Mouse (Mus musculus) lung, postnatal 4 days (tissue): Measurements from ENCODE around the gene B3gnt3.
"Not testable (repeated sequence)": the region's sequence is repeated elsewhere in the genome, so short reads cannot be mapped to it uniquely, and the experiment has no call there.

Experiments used
- DNase-seq, 2 experiments: peaks; one replicate each; pipeline ENCODE4 v3.0.0; 2021

Gene B3gnt3

GRCm38 (mm10) chr8:71709800-71710446 lies 8.3 kb upstream of the B3gnt3 start:
- peak; percentile 74 to 87 for DNase-seq

GRCm38 (mm10) chr8:71709134-71709799 lies 7.7 kb upstream of the B3gnt3 start:
- no peak for DNase-seq

GRCm38 (mm10) chr8:71707874-71708273 lies 6.3 kb upstream of the B3gnt3 start:
- peak in 1 of 2 experiments; percentile 57 for DNase-seq

GRCm38 (mm10) chr8:71703400-71703799 lies 1.8 kb upstream of the B3gnt3 start:
- not testable (repeated sequence) for DNase-seq

- no peak for DNase-seq
Observed at GRCm38 (mm10) chr8:71702923-71703322, 1.3 kb upstream of the B3gnt3 start.

GRCm38 (mm10) chr8:71702087-71702432 lies 471 bp upstream of the B3gnt3 start:
- DNase-seq = no peak

- peak; percentile 53 to 62 for DNase-seq
Observed at GRCm38 (mm10) chr8:71700493-71701269, 908 bp downstream of the B3gnt3 start.

GRCm38 (mm10) chr8:71695456-71695855 lies 6.1 kb downstream of the B3gnt3 start:
- DNase-seq = not testable (repeated sequence)

- no peak for DNase-seq
Observed at GRCm38 (mm10) chr8:71693166-71694041, 8.2 kb downstream of the B3gnt3 start.

GRCm38 (mm10) chr8:71692509-71692908 lies 9.1 kb downstream of the B3gnt3 start:
- peak in 1 of 2 experiments; percentile 29 for DNase-seq

- DNase-seq = peak in 1 of 2 experiments; percentile 23
Observed at GRCm38 (mm10) chr8:71689028-71689427, 12.6 kb downstream of the B3gnt3 start, which contains the start of gene Insl3. Gene Insl3, plus strand, starts transcription at chr8:71689214.

- DNase-seq = no peak
Observed at GRCm38 (mm10) chr8:71687616-71688015, 14.0 kb downstream of the B3gnt3 start.

- peak in 1 of 2 experiments; percentile 40 for DNase-seq
Observed at GRCm38 (mm10) chr8:71686143-71686734, 15.3 kb downstream of the B3gnt3 start.

GRCm38 (mm10) chr8:71685573-71685972 lies 16.0 kb downstream of the B3gnt3 start:
- DNase-seq = peak in 1 of 2 experiments; percentile 28

GRCm38 (mm10) chr8:71684701-71685100 lies 16.9 kb downstream of the B3gnt3 start:
- no peak for DNase-seq

- no peak for DNase-seq
Observed at GRCm38 (mm10) chr8:71682832-71683231, 18.8 kb downstream of the B3gnt3 start.

- peak in 1 of 2 experiments; percentile 24 for DNase-seq
Observed at GRCm38 (mm10) chr8:71681369-71681915, 20.1 kb downstream of the B3gnt3 start.

GRCm38 (mm10) chr8:71680471-71680870 lies 21.1 kb downstream of the B3gnt3 start:
- DNase-seq = peak in 1 of 2 experiments; percentile 56

- peak in 1 of 2 experiments; percentile 55 for DNase-seq
Observed at GRCm38 (mm10) chr8:71679550-71680168, 21.9 kb downstream of the B3gnt3 start.

- peak in 1 of 2 experiments; percentile 24 for DNase-seq
Observed at GRCm38 (mm10) chr8:71679116-71679515, 22.5 kb downstream of the B3gnt3 start.

- no peak for DNase-seq
Observed at GRCm38 (mm10) chr8:71678216-71678615, 23.4 kb downstream of the B3gnt3 start.
